In the genomic region with DNA sequence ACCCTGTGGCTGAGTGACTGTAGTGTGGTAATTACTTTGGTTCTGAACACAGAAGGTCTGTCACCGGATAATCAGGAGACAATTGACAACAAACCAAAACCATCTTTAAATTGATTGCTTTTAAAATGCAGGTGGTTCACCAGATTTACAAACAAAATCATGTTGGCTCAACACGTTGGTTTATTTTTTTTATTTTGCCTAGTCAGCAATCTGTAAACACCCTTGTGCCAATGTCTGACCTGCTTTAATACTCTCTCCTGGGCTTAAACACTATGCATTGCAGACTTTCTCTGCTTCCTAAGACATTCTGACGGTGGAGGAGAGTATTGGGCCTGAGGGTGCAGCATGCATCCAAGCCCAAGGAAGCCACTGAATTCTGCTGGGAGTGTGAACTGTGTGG, we compare ENCODE assay signal across 19 mouse cellular contexts.
"Had no signal": no experiment of that assay in that cellular context is flagged by ENCODE, and none has a peak within 500 bp of the region (broad histone marks: within the 10 kb centered on the region; RNA-seq: fewer than 3 reads in every experiment).

No protein-coding gene starts in this region.

- H3K4me1 ChIP-seq: midbrain, embryonic 12.5 days had no signal

- H3K36me3 ChIP-seq: midbrain, embryonic 10.5 days; midbrain, embryonic 12.5 days; neural tube, embryonic 13.5 days; neural tube, embryonic 15.5 days had no signal

- H3K27ac ChIP-seq: midbrain, embryonic 10.5 days; midbrain, embryonic 12.5 days; neural tube, embryonic 13.5 days; neural tube, embryonic 15.5 days had no signal

- H3K27me3 ChIP-seq: midbrain, embryonic 12.5 days; neural tube, embryonic 13.5 days; neural tube, embryonic 15.5 days had no signal

- H3K4me2 ChIP-seq: lung, embryonic 14.5 days; midbrain, embryonic 12.5 days; neural tube, embryonic 13.5 days; neural tube, embryonic 15.5 days had no signal

- H3K4me3 ChIP-seq: midbrain, embryonic 10.5 days; midbrain, embryonic 12.5 days; myocyte; neural tube, embryonic 13.5 days; neural tube, embryonic 15.5 days had no signal

- DNase-seq: lung, adult 18-20 months; lung, embryonic 14.5 days; lung, postnatal 10 days; lung, postnatal 4 days; midbrain, embryonic 14.5 days; retina, postnatal 1 day; right cerebral cortex, adult 18-20 months; right cerebral cortex, postnatal 25 days; right cerebral cortex, postnatal 4 days; spleen, adult 18-20 months; thymus, adult 18-20 months; thymus, postnatal 14 days; thymus, postnatal 36 days had no signal

- H3K9me3 ChIP-seq: midbrain, embryonic 10.5 days; midbrain, embryonic 12.5 days; neural tube, embryonic 13.5 days; neural tube, embryonic 15.5 days had no signal

- H3K9ac ChIP-seq: lung, embryonic 14.5 days; midbrain, embryonic 12.5 days; neural tube, embryonic 13.5 days; neural tube, embryonic 15.5 days had no signal

- ATAC-seq: midbrain, embryonic 16.5 days had no signal
